Mouse (Mus musculus) kidney, postnatal 10 days (tissue): ENCODE results near the gene Itga3.

Experiments used
- DNase-seq: peaks from one replicate; pipeline ENCODE4 v3.0.0; 2021; ENCODE audit warnings: mixed read lengths

Itga3 gene

GRCm38 (mm10) chr11:95004136-95004936 lies 72.3 kb downstream of the Itga3 start:
- DNase-seq: no peak

- DNase-seq: no peak
These were observed 73.9 kb downstream of the Itga3 start for GRCm38 (mm10) chr11:95002705-95003104.

DNA sequence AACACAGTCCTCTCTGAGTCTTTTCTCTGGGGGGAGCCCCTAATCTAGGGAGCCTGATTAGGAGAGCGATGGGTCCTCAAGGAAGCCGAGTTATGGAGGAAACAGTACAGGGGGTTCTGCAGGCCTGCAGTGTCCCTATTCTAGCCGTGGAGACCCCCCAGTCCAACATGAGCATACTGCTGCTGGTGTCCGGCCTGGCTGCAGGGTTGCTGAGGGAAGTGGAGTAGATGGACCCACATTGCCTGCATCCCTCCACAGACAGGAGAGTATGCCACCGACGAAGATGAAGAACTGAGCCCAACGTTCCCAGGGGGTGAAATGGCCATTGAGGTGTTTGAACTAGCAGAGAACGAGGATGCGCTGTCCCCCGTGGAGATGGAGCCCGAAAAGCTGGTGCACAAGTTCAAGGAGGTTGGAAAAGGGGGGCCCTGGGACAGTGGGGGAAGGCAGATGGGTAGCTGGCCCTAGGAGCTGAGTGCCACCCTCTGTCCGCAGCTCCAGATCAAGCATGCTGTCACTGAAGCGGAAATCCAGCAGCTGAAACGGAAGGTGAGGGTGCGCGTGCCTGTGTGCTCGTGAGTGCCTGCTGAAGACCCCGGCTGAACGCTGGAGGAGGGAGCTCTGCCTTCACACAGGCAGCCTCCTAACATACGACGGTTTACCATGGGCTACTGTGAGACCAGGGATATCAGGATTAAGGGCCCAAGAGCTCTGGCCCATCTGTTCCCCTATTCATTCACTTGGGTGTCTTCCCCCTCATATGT lies 74.8 kb downstream of the Itga3 start:
- DNase-seq: no peak

- peak; percentile 84 for DNase-seq
These were observed 75.5 kb downstream of the Itga3 start for GRCm38 (mm10) chr11:95001058-95001457.

DNA sequence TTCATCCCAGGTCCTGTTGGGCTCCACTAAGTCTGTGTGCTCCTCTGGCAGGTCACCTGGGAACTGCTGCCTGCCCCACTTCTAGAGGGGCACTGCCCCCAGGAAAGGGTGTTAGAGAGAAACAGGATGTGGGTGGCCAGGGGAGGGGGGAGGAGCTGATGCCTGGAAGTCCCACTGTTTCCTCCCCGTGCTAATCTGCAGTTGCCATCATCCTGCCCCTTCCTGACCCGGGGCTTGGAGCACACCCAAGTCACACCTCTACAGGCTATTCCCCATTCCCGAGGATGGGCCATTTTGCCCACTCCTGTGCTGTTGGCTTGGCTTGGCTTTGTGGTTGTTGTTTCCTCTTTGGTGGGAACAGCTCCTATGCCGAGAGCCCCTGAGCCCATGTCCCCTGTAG lies 76.1 kb downstream of the Itga3 start:
- peak; percentile 82 for DNase-seq

DNA sequence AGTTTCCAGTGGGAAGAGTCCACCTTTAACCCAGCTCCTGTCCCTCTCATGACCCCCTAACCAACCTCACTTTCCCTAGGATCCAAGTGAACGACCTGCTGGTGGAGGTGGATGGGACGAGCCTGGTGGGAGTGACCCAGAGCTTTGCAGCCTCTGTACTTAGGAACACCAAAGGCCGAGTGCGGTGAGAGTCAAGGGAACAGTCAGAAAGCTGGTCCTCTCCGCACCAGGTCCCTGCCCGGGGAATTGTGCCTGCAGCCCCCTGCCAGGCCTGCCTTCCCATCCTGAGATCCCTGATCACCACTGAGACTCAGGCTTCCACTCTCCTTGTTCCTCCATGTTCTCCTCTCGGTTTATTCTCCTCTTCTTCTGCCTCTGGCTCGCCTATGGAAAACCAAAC lies 76.5 kb downstream of the Itga3 start:
- no peak for DNase-seq

- DNase-seq: no peak
These were observed 78.5 kb downstream of the Itga3 start for GRCm38 (mm10) chr11:94998041-94998531.

DNA sequence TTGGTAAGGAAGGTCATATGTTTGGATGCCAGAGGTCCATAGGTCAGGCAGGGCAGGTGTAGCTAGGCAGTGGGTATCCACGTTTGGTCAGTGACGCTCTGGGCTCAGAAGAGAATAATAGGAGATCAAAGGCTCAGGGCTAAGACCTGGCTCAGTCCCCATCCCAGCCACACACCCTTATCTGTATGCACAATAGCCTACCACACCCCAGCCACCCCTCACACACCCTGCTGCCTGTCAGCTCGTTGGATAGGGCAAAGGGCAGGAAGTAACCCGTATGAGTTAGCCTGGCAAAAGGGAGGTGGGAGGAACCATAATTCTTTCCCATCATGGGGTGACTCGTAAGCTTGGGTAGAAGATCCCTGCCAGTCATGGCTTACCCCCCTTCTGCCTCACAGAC lies 79.0 kb downstream of the Itga3 start:
- no peak for DNase-seq

DNA sequence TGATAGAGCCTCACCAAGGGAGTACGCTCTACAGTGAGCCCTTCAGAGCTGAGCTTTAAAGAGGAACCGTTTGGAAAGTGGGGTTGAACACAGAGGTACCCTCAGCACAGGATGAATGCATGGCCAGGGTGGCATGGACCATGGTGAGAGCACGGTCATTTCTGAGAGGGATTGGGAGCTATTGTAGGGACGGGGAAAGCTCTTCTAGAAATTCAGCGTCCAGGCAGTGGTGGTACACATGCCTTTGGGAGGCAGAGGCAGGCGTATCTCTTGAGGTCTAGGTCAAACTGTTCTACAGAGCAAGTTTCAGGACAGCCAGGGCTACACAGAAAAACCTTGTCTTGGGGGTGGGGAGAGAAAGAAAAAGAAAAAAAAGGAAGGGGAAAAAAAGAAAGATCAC lies 79.6 kb downstream of the Itga3 start:
- DNase-seq: no peak

DNA sequence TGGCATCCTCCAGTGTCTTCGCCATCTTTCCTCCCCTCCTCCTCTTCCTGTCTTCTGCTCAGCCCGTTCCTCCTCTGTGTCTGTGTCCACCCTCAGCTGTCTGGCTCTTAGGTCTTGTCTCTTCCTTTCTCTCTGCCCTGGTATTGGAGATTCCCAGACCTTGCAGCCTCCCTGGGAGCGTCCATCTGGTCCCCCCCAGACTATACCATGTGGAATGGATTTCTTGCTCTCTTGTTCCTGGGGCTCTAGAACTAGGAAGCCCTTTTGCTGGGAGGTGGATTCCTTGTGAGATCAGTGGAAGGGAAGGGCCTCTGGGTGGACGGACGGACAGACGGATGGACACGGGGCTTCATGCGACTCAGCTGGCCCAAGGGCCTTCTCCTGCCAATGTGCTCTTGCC lies 80.5 kb downstream of the Itga3 start:
- no peak for DNase-seq

GRCm38 (mm10) chr11:94994947-94995772 lies 81.4 kb downstream of the Itga3 start:
- DNase-seq: no peak
